Mouse (Mus musculus) Patski (cell line): ENCODE measurements around the gene Tnfaip8l1. TPM values are rescaled to one million over a fixed set of nuclear protein-coding genes. Genes with fewer than 3 reads are reported as not detected.

ENCODE experiments used
- ATAC-seq: fragments of 100-300 bp; one replicate; pipeline ENCODE4 v1.8.0; 2021
- CTCF ChIA-PET: fragments of 350-600 bp; sonication (Branson Sonifier 250); formaldehyde crosslinking; loops from one replicate; lab custom pipeline; 2022; ENCODE audit warnings: inconsistent platforms; lab: Charles Lee
- POLR2A ChIA-PET: fragments of 350-600 bp; sonication (Branson Sonifier 250); formaldehyde crosslinking; loops from one replicate; lab custom pipeline; 2022; ENCODE audit warnings: antibody characterized with exemption, inconsistent platforms; lab: Charles Lee
- DNase-seq: peaks from one replicate; pipeline ENCODE4 v3.0.0-alpha.2; 2011; ENCODE audit warnings: low read depth, low spot score
- H3K27me3 ChIP-seq: fragments of 371-371 bp; one replicate; pipeline ENCODE4 v1.5.1; 2021
- CTCF ChIP-seq: fragments of 100-300 bp; IDR thresholded peaks from one replicate; pipeline ENCODE4 v1.5.1; 2021
- in situ Hi-C: fragments of 300-500 bp; cut with MboI; formaldehyde crosslinking; loops from 3 replicates; pipeline ENCODE4 v1.11.1; 2018; ENCODE audit warnings: low pct_unique_long_range_greater_than_20kb, mixed read lengths
- polyA plus RNA-seq: library from polyadenylated mRNA; unstranded; gene quantifications from one replicate; pipeline ENCODE4 v1.2.3, GENCODE M21; 2021

Tnfaip8l1 gene
- polyA plus RNA-seq, result 2.0 TPM

- peaks cover 13% of the 10 kb centered on the region for H3K27me3 ChIP-seq
- POLR2A ChIA-PET, result no interaction called here
- in situ Hi-C loops, result loop anchor here (5.0 kb wide), 1 partner anchor 35 kb away; no protein-coding TSS in a partner anchor
- peak; percentile 98 for ATAC-seq
- DNase-seq, result peak; percentile 49
- CTCF ChIA-PET, result no interaction called here
- no peak for TF ChIP-seq CTCF
These were observed at the start of gene Tnfaip8l1 for GRCm38 (mm10) chr17:56162231-56162774. Tnfaip8l1 (plus strand) TSS chr17:56162477.

- ATAC-seq (no peak), DNase-seq (no peak)
- CTCF ChIA-PET, result interaction anchor here (1.7 kb wide), 1 partner anchor 26 kb away, joined by 3 read pairs; no protein-coding TSS in a partner anchor
- in situ Hi-C loops, result no loop called here
- POLR2A ChIA-PET, result no interaction called here
- peaks cover 5% of the 10 kb centered on the region for H3K27me3 ChIP-seq
- TF ChIP-seq CTCF, result no peak
These were observed 49.5 kb upstream of the Tnfaip8l1 start for GRCm38 (mm10) chr17:56112743-56113142.

GRCm38 (mm10) chr17:56116193-56116592 is 46.1 kb upstream of the Tnfaip8l1 start:
- peaks cover 18% of the 10 kb centered on the region for H3K27me3 ChIP-seq
- DNase-seq, result no peak
- TF ChIP-seq CTCF, result no peak
- POLR2A ChIA-PET, result no interaction called here
- CTCF ChIA-PET, result interaction anchor here (1.4 to 1.6 kb wide), 2 partner anchors 9 to 17 kb away, joined by 3 to 4 read pairs; no protein-coding TSS in a partner anchor
- ATAC-seq, result no peak
- in situ Hi-C loops, result no loop called here

- no peak for TF ChIP-seq CTCF
- in situ Hi-C loops, result no loop called here
- POLR2A ChIA-PET, result no interaction called here
- CTCF ChIA-PET, result interaction anchor here (1.6 kb wide), 1 partner anchor 16 kb away, joined by 3 read pairs; no protein-coding TSS in a partner anchor
- H3K27me3 ChIP-seq, result peaks cover 22% of the 10 kb centered on the region
- ATAC-seq (no peak), DNase-seq (no peak)
These were observed 45.0 kb upstream of the Tnfaip8l1 start, which contains the start of gene Plin5 for GRCm38 (mm10) chr17:56117251-56117710. Plin5 (minus strand) TSS chr17:56117596.

- no peak for DNase-seq
- ATAC-seq, result no peak
- peaks cover 22% of the 10 kb centered on the region for H3K27me3 ChIP-seq
- in situ Hi-C loops, result no loop called here
- ChIA-PET POLR2A (no interaction called here), CTCF (interaction anchor here (1.1 to 1.6 kb wide), 2 partner anchors 28 to 135 kb away, joined by 3 read pairs; no protein-coding TSS in a partner anchor)
- no peak for TF ChIP-seq CTCF
These were observed 42.8 kb upstream of the Tnfaip8l1 start for GRCm38 (mm10) chr17:56119431-56119830.

GRCm38 (mm10) chr17:56119981-56120880 is 42.0 kb upstream of the Tnfaip8l1 start:
- in situ Hi-C loops, result no loop called here
- TF ChIP-seq CTCF, result no peak
- ChIA-PET CTCF (no interaction called here), POLR2A (no interaction called here)
- ATAC-seq (no peak), DNase-seq (no peak)
- peaks cover 22% of the 10 kb centered on the region for H3K27me3 ChIP-seq

- in situ Hi-C loops, result no loop called here
- ATAC-seq, result no peak
- no peak for TF ChIP-seq CTCF
- DNase-seq, result no peak
- POLR2A ChIA-PET, result no interaction called here
- peaks cover 24% of the 10 kb centered on the region for H3K27me3 ChIP-seq
- CTCF ChIA-PET, result interaction anchor here (1.4 kb wide), 1 partner anchor 38 kb away, joined by 3 read pairs; no protein-coding TSS in a partner anchor
These were observed 40.5 kb upstream of the Tnfaip8l1 start, which contains the start of gene Lrg1 for GRCm38 (mm10) chr17:56121826-56122225. Lrg1 (minus strand) TSS chr17:56122001.

- ChIA-PET POLR2A (no interaction called here), CTCF (no interaction called here)
- in situ Hi-C loops, result no loop called here
- DNase-seq, result no peak
- H3K27me3 ChIP-seq, result peaks cover 19% of the 10 kb centered on the region
- no peak for TF ChIP-seq CTCF
- no peak for ATAC-seq
These were observed 39.1 kb upstream of the Tnfaip8l1 start for GRCm38 (mm10) chr17:56123161-56123560.

GRCm38 (mm10) chr17:56123681-56124340 is 38.5 kb upstream of the Tnfaip8l1 start:
- DNase-seq (no peak), ATAC-seq (no peak)
- ChIA-PET POLR2A (no interaction called here), CTCF (no interaction called here)
- no peak for TF ChIP-seq CTCF
- in situ Hi-C loops, result no loop called here
- H3K27me3 ChIP-seq, result peaks cover 19% of the 10 kb centered on the region
